ENCODE assay signal across 8 mouse cellular contexts in the genomic region with DNA sequence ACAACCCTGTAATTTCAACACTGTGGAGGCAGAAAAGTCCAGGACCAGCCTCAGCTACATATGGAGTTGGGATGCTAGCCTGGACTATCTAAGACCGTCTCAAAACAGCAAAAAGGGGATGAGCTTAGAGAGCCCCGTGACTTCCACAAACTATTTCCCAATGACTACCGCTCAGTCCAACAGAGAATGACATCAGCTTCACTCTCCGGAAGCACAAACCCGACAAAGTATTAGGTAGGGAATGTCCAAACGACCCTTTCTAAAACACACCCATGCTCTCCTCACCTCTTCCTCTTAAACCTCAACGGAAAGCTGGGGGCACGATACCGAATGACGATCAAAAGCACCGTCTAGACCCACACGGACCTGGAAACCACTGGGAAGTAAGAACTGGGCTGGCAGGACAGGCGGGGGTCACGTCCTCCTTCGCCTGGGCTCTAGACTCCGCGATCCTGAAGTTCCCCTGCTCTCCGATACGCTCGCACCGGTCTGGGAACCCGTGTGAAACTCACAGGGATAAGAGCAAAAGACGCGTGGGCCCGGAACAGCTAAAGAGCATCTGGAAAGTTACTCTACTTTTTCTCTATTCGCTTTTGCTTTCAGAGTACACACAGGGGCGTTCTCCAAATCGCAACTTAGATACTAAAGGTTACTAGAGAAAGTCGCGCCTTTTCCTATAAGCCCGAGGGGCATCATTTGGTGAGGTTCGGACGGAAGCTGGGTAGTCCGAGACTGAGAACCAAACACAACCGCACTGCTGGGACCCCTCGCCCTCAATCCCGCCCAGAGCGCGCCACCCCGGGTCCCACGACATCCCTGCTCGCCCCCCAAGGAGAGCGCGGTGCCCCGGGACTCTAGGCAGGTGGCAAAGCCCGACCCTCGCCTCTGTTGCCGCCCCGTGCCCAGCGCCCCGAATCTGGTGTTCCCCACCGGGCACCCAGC.
DNase-seq lines count a peak whose midpoint lies in the region; ATAC-seq and TF ChIP-seq lines count a peak whose summit lies in the region.

No protein-coding gene starts in this region.

- H3K9me3 ChIP-seq in intestine, embryonic 16.5 days (ENCODE audit: control insufficient read depth, low read length), result no peaks in the 10 kb centered on the region
- no peaks in the 10 kb centered on the region for H3K9me3 ChIP-seq in lung, embryonic 15.5 days
- no peaks in the 10 kb centered on the region for H3K9me3 ChIP-seq in neural tube, embryonic 14.5 days (ENCODE audit: control insufficient read depth, low read length)

- peaks cover 18% of the 10 kb centered on the region; the same call in 1 of the 2 replicates for H3K4me1 ChIP-seq in intestine, embryonic 16.5 days (ENCODE audit: control insufficient read depth, insufficient read depth, low read length)
- peaks cover 29% of the 10 kb centered on the region for H3K4me1 ChIP-seq in lung, embryonic 15.5 days
- no peaks in the 10 kb centered on the region for H3K4me1 ChIP-seq in neural tube, embryonic 14.5 days (ENCODE audit: control insufficient read depth, insufficient read depth, low read length)

- peak overlapping the region; percentile 85 for H3K4me3 ChIP-seq in intestine, embryonic 16.5 days (ENCODE audit: low read length)
- H3K4me3 ChIP-seq in lung, embryonic 15.5 days, result peak overlapping the region; percentile 82
- H3K4me3 ChIP-seq in neural tube, embryonic 14.5 days (ENCODE audit: low read depth, low read length), result peak overlapping the region; percentile 56

- no peaks in the 10 kb centered on the region for H3K27me3 ChIP-seq in intestine, embryonic 16.5 days (replicated peaks; ENCODE audit: control insufficient read depth, insufficient read depth, low read length)
- H3K27me3 ChIP-seq in lung, embryonic 15.5 days, result no peaks in the 10 kb centered on the region
- H3K27me3 ChIP-seq in neural tube, embryonic 14.5 days (ENCODE audit: control insufficient read depth, insufficient read depth, low read length), result no peaks in the 10 kb centered on the region

- under 1% methylated on average over 52 of the region's 52 CpGs for WGBS in intestine, embryonic 16.5 days
- under 1% methylated on average over 52 of the region's 52 CpGs for WGBS in lung, embryonic 15.5 days
- WGBS in neural tube, embryonic 14.5 days, result 1% methylated on average over 49 of the region's 52 CpGs

- peak; percentile 20 to 38 for DNase-seq in left cerebral cortex, postnatal 25 days (ENCODE audit: low spot score in 2 of 2)
- no peak for DNase-seq in left cerebral cortex, adult 8-10 months (ENCODE audit: low spot score in 2 of 2)
- peak; percentile 49 for DNase-seq in brain, embryonic 14.5 days (ENCODE audit: low read depth)
- DNase-seq in urinary bladder, postnatal 14 days (ENCODE audit: low spot score), result peak; percentile 51

- H3K4me2 ChIP-seq in intestine, embryonic 16.5 days (ENCODE audit: low read depth, low read length), result peak overlapping the region; percentile 62
- H3K4me2 ChIP-seq in lung, embryonic 15.5 days, result peak overlapping the region; percentile 72
- peak overlapping the region; percentile 91 for H3K4me2 ChIP-seq in neural tube, embryonic 14.5 days (ENCODE audit: low read depth, low read length)

- TF ChIP-seq CTCF in brain, embryonic 14.5 days (IDR thresholded peaks at IDR 0.05; ENCODE audit: borderline replicate concordance, extremely low read depth, insufficient read depth, insufficient read length), result no peak

- H3K36me3 ChIP-seq in intestine, embryonic 16.5 days (ENCODE audit: control insufficient read depth, insufficient read depth, low read length), result 0 out of 2 replicates have a peak, but pooled peaks cover 8% of the 10 kb centered on the region
- no peaks in the 10 kb centered on the region; the same call in 1 of the 2 replicates for H3K36me3 ChIP-seq in lung, embryonic 15.5 days
- no peaks in the 10 kb centered on the region for H3K36me3 ChIP-seq in neural tube, embryonic 14.5 days (ENCODE audit: control insufficient read depth, insufficient read depth, low read length)

- H3K9ac ChIP-seq in intestine, embryonic 16.5 days (ENCODE audit: low read depth, low read length), result peak overlapping the region; percentile 96
- H3K9ac ChIP-seq in lung, embryonic 15.5 days, result peak overlapping the region; percentile 91
- H3K9ac ChIP-seq in neural tube, embryonic 14.5 days (replicated peaks; ENCODE audit: low read depth, low read length), result peak overlapping the region; percentile 69

- no peak for TF ChIP-seq POLR2A in brain, embryonic 14.5 days (IDR thresholded peaks at IDR 0.05; ENCODE audit: borderline replicate concordance, extremely low read depth, insufficient read depth, insufficient read length, poor library complexity, severe bottlenecking)

- peak; percentile 55 for ATAC-seq in granulocyte monocyte progenitor cell, adult 5-6 weeks (replicated peaks; ENCODE audit: poor library complexity, severe bottlenecking)
- peak; percentile 58 for ATAC-seq in intestine, embryonic 16.5 days
- ATAC-seq in lung, embryonic 15.5 days (ENCODE audit: borderline replicate concordance, extremely low read depth, low FRiP score, low TSS enrichment), result peak; percentile 60
- ATAC-seq in neural tube, embryonic 14.5 days (ENCODE audit: low read depth), result peak; percentile 62

- intact Hi-C loops in left cerebral cortex, postnatal 25 days (cut with DNase I), result no loop called here

- H3K27ac ChIP-seq in intestine, embryonic 16.5 days (ENCODE audit: low read length), result peak overlapping the region; percentile 87
- H3K27ac ChIP-seq in lung, embryonic 15.5 days, result peak overlapping the region; percentile 91
- H3K27ac ChIP-seq in neural tube, embryonic 14.5 days (ENCODE audit: low read depth, low read length), result no peak overlapping the region

Comparison
In these comparisons a context has a peak if more than half of its experiments do, and no peak if none do; other contexts are left out.
1. DNase-seq: peak in left cerebral cortex, postnatal 25 days (2 of 2), brain, embryonic 14.5 days (single experiment) and urinary bladder, postnatal 14 days (single experiment); none in left cerebral cortex, adult 8-10 months (0 of 2).
2. Peak in every context shown above with its lines, with median percentiles within 50 percentile points of each other: ATAC-seq, H3K4me2 ChIP-seq, H3K4me3 ChIP-seq and H3K9ac ChIP-seq.